Mouse (Mus musculus) left cerebral cortex, postnatal 14 days (tissue): ENCODE measurements at regions not wholly inside any gene's neighbourhood (a gene's known extent, or its start where the extent isn't known, plus 50 kb on each side); places are given as distances from the start of the nearest gene placed in this dataset.

Source experiments
- DNase-seq, 2 experiments: peaks; one replicate each; pipeline ENCODE4 v3.0.0; 2021 to 2022; ENCODE audit warnings: low spot score in 2 of 2, mixed read lengths in 1 of 2
- intact Hi-C: fragments of 180-260 bp; cut with DNase I; formaldehyde crosslinking; loops from one replicate; pipeline ENCODE4 v1.15.1; 2025

DNA sequence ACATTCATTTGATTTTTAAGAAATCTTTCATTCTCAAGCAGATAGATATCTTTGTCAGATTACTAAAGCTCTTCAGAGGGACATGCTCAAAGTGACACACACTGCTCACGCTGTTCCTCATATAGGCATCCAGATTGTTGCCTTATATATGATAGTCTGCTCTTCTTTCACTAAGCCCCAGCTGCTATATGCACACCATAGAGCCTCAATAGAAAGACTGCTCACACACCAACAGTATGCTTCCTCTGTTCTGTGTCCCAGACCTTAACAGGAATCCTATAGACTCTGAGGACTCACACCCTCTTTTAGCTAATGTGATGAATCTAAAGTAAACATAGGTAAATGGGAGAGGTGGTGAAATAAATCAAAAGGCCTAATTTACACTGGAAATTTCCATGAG is 561.8 kb downstream of the Smarca1 start:
- intact Hi-C loops: no loop called here
- DNase-seq: no peak

DNA sequence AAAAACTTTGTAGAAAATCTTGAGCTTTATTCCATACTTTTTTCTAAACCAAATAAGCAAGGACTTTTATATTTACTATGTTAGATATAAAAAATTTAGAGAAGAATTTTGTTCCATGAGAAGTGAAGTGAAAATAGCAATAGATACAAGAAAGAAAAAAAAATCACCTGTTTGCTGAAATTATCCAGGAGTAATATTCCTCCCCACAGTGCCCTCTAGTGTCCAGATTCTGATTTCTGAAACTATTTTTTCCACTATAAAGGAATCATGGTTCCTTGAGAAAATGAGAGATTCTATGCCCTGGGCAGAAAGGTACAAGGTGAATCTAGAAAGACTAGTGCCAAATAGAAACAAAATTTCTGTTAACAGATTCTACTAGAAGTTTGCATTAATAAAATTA is 564.0 kb downstream of the Smarca1 start:
- intact Hi-C loops: no loop called here
- DNase-seq: peak; percentile 29 to 43

- no peak for DNase-seq
- intact Hi-C loops: no loop called here
Observed at GRCm38 (mm10) chrX:47315810-47316209, 577.0 kb downstream of the Smarca1 start.

DNA sequence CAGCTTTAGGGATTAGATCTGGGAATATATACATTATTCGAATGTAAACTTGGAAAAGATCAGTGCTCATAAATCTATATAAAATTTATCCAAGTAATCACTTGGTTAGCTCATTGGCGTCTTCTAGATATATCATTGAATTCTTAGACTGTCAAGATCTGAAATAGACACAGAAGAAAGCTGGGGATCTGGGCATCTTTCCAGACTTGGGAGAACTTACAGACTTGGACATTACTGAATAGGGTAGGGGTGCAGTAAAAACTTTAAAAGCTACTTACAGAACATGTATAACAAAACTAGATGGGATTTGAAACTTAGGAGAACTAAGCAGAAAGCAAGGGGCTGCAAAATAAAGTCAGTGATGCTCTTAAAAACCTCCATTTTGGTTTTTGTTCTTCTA is 585.6 kb downstream of the Smarca1 start:
- intact Hi-C loops: no loop called here
- no peak for DNase-seq

DNA sequence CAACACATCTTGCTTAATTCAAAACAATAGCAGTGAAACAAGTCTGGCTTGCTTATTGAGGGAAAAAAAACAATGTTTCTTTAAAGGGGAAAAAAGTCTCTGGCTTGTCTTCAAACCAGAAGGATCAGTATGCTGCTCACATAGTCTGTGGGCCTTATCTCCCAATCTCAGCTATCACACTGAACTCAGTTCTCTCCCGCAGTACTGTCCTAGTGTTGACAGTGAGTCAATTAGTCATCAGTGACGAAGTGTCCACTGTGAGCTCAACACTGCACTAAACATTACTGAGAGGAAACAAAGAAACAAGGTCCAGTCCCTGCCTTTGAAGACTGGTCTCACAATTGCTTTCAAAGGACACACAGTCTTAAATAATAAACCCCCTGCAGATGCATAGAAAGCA is 589.2 kb downstream of the Smarca1 start:
- intact Hi-C loops: no loop called here
- no peak for DNase-seq

DNA sequence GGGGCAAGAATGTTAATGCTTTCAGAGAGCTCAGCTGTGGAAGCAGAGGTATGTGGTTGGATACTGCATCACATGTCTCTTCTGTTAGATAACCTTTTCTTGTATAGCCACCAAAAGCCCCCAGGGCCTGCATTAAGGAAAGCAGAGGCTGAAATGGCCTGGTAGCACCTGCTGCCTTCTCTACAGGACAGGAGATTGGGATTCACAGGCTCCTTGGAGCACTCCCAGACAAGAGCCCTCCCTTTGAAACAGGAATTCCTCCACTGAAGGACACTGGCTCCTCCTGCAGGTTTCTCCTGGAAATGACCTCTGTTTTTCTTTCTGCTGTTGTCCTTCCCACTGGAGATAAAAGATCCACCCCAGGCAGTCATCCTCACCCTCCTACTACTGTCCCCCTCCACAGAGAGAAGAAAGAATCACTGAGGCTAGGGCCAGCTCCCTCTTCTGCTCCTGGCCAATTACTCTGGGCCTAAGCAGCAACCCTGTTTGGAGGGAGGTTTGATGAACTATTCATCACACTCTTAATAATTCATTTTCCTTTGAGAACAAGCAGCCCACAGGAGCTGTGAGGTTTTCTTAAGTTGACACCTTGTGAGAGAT is 600.1 kb downstream of the Smarca1 start:
- DNase-seq: peak in 1 of 2 experiments; percentile 41
- intact Hi-C loops: no loop called here
